Mouse (Mus musculus) T-cell, adult 2 months (primary cell): Measurements from ENCODE around the gene Dcxr.
"Not testable (repeated sequence)": the region's sequence is repeated elsewhere in the genome, so short reads cannot be mapped to it uniquely, and the experiment has no call there.

Experiments used
- DNase-seq: peaks from one replicate; pipeline ENCODE4 v3.0.0; 2022; ENCODE audit warnings: low spot score

Dcxr gene

DNA sequence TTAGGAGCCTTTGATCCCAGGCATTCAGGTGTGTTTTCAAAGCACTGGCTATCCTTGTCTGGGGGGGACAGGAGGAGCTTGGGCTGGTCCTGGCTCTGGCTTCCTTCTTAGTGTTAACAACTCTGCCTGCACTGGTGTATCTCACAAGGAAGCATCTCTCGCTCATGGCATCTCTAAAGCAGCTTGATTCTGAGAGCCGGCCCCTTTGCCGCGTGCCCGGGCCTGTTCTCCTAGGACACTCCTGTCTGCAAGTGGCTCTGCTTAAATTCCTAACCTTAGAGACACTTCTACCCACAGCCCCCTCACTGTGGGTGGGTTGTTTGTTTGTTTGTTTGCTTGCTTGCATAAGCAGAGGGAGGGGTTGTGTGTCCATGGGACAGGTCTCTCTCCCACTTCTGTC, 19.1 kb downstream of the Dcxr start:
- no peak for DNase-seq

DNA sequence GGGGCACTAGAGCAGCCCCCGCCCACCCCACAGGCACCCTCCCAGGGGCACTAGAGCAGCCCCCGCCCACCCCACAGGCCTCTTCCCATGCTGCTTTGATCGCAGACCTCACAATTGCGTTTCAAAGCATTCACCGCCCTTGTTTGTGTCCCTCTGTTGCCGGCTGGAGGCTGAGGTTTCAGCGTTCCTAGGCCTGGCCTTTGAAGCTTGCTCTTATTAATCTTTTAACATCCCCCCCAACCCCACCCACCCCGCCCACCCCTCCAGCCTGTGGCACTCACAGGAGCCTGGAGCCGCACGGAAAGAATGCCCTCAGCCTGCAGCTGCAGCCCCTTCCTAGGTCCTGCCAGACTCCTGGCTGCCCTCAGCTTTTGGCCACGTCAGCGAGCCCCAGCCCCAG, 19.9 kb downstream of the Dcxr start:
- DNase-seq = no peak

DNA sequence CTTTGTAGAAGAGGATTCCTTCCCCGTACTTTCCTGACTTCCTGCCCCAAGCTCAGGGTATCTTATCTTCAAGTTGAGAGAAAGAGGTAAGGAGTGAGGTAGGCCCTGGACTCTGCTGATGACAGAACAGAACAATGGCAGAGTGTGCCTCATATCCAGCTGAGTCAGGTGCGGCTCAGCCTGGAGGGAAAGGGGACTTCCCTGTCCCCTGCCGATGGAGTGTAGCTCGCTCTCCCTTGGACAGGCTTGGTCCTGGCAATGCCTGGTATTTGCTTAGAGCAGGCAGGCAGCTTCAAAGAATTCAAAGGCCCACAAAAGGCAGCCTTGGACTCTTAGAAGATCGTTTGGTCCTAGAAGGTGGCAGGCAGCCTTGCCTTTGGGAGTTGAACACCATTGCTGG, 21.0 kb downstream of the Dcxr start:
- no peak for DNase-seq

DNA sequence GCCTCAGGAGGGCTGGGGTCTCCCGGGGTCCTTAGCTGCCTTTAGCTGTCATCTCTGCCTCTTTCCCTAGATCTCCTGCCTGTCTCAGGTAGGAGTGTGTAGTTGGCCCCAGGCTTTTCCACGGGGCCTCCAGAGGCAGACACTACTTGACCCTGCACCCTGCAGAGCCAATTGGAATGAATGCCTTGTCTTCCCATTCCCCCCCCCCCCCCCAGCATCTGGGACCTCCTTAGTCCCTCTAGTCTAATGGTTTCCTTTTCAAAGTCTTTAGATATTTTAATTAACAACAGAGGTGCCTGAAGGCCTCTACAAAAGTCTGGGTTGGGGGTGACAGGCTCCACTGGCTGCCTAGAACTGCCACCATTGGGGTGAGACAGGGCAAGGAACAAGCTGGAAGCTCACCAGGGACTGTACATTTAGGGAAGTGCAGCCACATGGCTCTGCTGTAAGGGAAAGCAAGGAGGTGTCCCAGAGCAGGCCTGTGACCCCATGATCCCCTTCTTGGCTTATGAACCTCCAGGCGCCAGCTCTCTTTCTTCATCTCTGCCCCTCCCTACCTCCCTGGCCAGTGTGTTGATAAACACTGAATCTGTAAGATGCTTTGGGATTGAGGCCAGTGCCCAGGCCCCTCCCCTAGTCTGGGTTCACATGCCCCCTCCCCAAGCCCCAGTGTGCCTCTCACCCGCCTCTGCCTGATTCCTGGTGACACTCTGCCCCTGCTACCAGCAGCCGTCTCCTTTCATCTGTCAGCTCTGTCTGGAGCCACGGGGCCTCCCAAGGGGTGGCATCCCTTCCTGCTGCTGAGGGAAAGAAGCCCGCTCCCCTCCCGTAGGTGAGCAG, 22.4 kb downstream of the Dcxr start:
- no peak for DNase-seq

DNA sequence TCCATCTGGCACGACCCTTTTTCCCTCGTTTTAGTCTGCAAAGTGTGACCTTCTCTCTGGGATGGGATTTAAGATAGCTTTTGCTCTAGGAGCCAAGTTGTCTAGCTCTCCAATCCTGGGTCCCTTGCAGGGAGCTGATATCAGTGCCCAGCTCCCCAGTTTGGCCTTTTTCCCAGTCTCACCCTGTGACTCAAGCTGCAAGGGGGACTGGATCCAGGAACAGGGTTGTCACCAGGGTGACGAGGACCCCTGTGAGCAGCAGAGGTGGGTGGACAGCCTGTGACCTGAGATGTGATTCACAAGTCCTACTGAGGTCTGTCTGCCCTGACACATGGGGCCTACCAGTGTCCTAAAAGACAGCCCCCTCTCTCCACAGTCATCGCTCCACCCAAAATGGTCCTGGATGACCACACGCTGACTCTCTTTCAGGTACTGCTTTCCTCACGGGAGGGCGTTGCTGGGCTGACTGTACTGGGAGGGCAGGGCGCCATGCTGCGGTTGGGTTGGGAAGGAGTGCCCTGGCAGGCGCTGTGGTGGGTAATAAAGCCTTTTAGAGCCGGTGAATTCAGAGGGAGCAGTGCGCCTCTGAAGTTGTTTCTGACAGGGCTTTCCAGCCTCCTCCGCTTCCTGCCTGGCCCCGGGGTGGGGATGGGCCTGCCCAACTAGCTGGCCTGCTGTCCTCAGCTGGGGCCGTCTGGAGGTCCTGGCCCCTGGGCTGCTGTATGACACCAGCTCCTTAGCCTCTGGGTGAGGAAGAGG, 23.2 kb downstream of the Dcxr start:
- no peak for DNase-seq

DNA sequence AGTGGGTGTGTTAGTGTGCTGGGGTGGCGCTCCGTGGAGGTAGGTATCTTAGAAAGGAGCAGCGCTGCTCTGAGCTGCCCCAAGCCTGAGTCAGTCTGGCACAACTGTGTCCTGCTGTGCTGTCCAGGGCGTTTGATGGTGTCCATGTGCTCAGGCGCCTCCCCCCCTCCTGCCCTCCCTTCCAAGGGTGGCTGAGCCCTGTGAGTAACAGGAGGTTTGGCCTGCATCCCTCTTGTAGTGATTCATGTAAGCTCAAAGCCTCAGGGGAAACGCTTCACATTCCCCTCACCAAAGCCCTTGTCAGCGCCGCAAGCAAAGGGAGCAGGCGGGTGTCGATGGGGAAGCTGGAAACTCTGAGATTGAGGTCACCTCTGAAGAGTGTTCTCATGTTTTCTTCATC, 29.3 kb downstream of the Dcxr start:
- no peak for DNase-seq

DNA sequence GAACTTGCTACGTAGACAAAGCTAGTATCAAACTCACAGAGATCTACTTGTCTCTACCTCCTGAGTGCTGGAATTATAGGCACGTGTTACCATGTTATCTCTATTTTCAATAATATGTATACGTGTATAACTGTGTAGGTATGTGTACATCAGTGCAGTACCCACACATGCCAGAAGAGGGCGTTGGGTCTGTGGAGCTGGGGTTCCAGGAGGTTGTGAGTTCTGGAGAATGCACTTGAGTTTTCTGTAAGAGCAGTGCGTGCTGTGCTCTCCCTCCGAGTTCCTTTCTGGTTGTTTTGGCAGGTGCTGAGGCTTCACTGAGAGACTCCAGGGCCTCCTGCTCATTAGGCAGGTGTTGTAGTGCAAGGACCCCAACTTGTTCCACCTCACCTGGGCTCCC, 30.5 kb downstream of the Dcxr start:
- DNase-seq = no peak

DNA sequence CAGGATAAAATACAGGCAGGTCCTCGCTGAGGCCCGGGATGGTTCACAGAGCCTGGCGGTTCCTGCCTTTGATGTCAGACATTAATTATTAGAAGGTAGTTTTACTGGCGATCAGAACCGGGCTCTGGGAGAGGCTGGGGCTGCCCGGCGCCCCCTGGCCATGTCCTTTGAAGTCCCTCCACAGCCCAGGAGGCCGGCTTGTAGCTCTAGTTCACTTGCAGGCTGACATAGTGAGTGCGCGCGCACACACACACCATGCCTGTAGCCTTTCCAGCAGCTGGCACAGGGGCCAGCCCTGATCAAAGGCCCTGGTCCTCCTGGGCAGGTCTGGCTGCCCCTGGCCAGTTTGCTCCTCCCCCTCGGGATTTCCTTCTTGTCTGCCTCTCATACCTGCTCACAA, 31.4 kb downstream of the Dcxr start:
- no peak for DNase-seq

DNA sequence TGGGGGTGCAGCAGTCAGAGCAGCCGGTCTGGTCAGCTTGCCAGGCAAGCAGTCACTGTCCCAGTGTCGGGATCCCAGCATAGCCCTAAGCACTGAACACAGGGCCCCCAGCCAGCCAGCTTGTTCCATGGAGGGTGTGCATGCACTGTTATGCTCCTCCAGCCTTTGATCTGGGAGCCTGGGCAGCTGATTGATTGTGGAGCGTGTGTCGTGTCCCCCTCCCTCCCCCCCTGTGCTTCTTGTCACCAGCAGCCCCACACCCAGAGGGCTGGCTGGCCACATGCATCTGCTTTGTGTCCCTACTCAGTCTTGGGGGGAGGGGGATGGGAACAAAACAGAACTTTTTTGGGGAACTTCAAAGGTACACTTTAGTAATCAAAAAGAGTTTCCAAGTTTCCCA, 31.9 kb downstream of the Dcxr start:
- no peak for DNase-seq

DNA sequence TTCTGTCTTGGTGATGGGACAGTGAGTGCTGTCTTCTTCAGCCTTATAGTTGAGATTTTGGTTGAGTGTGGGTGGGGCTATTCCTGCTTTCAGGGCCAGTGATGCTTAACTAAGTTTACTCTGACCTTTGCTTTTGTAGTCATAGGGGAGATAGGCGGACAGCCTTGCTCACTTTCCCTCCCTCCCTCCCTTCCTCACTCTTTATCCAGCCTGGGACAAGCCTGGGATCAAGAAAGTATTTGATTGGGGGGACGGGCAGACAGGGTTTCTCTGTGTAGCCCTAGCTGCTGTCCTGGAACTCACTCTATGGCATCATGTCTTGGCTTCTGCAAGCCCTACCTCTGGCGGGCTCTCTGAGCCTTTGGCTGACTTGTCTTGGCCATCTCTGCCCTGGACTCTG, 33.6 kb downstream of the Dcxr start:
- DNase-seq = no peak

DNA sequence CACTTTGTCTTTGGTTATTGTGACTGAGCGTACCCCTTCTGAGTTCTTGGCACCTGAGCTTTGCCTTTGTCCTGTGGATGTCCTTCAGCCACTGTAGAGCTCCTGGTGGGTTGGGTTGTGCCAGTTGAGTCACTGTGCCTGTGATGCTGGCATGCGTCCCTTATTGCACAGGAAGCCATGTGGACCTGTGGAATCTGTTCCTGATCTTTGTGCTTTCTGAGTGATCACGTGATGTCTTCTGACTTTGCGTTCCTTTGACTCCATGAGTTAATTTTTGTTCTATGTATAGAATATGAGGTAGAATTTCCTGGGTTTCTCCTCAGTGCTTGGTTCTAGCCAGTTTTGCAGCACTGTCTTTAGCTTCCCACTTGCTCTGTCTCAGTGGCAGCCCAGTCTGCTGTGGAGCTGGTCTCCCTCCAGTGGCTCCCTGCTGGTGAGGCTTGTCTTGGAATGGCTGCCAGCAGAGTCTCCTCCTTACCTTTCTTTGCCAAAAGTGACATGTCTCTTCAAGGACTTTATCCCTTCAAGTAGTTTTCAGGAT, 34.5 kb downstream of the Dcxr start:
- no peak for DNase-seq

DNA sequence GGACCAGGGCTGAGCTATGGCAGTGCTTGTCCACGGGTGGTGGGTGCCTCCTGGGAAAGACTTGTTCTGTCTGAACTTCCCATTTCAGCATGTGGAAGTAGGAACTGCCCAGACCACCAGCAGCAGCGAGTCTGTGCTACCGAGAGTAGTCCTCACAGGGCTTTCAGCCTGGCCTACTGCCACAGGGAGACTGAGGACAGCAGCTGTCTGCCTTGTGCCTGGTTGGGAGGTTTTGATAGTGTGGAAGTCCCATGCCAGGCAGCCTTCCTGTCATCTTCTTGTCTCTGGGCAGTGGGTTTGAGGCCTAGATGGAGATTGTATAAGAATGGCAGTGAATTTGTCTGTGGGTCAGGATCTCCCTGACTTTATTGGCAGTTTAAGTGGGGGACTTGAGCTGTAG, 37.7 kb downstream of the Dcxr start:
- no peak for DNase-seq

DNA sequence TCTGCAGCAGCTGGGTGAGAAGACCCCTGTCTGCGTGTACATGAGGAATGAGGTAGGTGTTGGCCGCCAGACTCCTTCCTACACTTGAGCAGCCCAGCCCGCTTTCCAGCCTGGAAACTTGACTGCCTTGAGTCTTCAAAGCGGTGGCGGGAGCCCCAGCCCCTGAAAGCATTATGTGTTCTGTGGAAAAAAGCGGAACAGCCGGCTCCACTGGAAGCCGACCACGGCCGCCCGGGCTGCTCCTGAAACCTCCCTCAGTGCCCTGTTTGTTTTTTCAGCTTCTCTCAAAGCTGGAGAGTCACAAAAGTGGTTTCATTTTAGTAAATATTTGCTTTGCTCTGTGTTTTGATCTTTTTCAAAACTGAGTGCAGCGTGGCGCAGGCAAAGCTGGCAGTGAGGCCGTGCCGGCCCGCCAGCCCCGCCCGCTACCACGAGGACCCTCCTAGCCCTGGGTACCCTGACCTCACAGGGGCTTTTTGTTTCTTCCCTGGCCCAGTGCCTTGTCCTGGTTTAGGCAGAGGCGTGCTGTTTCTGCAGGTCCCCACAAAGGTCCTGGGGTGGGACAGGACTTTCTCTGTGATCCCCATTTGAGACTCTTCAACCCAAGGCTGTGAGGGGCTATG, 40.3 kb downstream of the Dcxr start:
- no peak for DNase-seq

DNA sequence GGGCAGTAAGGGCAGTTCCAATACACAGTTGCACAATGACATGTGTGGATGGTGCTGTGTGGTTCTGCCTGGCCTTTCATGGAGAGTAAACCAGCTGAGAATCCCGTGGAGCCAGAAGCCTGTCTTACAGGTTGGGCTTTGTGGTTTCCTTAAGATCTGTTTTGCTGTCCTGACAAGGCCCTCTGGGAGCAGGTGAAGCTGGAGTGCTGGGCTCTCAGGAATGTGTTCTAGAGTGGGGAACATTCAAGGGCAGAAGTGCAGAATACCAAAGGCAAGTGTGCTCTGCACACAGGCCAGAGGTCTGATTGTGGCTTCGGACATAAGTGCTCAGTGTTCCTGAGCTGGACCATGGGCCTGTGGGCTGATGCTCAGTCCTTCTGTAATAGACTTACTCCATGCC, 42.4 kb downstream of the Dcxr start:
- no peak for DNase-seq

DNA sequence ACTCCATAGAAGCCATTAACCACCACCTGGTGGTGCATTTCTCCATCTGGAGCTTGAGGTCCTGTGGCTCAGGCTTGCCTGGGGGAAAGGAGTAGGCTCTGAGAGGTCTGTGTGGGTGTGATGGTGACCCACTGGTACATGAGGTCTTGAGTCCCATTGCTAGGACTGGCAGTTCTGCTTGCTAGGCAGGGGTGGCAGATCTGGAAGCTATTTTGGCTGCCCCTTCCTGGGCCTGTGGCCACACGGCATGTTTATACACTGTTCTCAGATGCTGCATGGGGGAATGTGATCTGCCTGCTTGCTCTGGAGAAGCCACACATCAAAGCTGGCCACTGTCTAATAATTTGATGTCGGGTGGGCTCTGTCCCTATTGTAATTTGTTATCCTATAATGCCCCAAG, 43.0 kb downstream of the Dcxr start:
- DNase-seq = no peak

DNA sequence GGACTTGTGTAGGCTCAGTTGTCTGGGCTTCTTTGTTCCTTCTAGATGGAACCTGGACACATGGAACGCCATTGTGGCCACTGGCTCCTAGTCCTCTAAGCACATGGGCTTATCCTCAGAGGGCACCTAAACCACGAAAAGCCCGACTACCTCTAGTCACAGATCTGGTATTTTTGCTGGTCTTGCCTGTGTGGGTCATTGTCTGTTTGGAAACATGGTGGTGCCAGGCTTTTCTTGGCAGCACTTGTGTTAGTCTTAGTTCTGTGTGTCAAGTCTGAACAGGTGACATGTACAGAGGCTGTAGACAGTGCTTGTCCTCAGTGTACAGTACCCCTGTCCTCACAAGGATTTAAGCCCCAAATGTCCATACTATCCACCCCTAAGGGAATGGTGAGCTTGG, 43.5 kb downstream of the Dcxr start:
- DNase-seq = no peak

DNA sequence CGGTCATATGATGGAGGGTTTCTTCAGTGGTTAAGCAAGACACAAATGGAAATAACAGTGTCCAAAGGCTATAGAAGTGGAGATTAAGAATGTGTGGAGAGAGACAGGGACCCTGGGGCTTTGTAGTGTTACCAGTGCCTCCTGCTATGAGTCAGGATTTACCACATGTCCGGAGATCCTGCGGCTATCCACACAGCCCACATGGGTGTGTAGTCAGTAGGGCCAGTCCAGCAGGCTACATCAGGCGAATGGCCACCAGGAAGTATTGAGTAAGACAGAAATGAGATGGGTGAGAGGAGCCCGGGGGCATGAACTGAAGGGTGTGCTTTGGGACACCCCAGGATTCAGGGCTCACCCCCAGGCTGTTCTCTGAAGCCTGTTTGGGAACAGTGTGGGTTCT, 44.4 kb downstream of the Dcxr start:
- DNase-seq = no peak

DNA sequence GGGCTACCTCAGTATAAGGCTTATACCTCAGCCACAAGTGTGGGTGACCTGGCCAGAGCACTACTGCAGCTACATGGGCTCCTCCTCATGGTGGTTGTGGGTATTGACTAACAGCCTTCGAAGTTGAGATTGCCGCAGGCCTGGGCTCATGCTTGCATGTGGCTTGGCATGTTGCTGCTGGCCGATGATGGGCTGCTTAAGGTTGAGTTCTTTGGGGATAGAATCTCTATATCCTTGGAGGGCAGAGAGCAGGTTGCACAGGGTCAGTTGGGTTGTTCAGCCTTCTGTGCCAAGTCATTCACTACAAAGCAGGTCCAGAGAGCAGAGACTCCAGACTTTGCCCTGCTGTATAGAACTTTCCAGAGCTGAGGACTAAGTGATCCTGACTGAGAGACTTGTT, 47.2 kb downstream of the Dcxr start:
- DNase-seq = peak; percentile 19

DNA sequence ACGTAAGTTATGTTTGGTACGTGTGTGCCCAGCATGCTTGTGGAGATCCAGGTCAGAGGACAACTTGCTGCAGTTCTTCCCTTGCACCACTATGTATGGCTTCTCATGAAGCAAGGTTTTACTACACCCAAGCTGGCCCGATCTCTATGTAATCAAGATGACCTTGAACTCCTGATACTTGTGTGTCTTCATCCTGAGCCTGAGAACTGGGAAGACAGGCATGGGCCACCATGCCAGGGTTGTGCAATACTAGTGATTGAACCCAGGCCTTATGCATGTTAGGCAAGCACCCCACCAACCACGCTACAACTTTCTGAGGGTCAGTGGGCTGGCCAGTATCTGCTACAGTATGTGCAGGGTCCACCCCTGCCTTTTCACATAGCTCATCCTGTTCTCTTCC, 50.1 kb downstream of the Dcxr start:
- no peak for DNase-seq

DNA sequence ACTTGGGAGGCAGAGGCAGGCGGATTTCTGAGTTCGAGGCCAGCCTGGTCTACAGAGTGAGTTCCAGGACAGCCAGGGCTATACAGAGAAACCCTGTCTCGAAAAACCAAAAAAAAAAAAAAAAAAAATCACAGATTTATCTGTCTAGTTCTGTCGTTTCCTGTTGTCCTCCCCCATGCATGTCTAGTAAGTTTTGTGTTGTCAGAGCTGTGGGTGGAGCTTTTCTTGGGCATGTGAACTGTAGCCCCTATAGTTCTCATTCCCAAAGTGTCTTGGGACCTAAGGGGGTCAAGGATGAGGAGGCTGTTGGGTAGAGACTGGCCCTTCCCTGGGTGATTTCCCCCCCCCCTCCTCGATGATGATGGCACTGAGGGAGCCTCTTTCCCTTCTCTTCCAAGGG, 51.2 kb downstream of the Dcxr start:
- DNase-seq = not testable (repeated sequence)
